Mouse (Mus musculus): ENCODE measurements around the gene Pla2r1.

Pla2r1 gene

GRCm38 (mm10) chr2:60405431-60405830 lies 147.7 kb downstream of the Pla2r1 start:
- no peak for DNase-seq (ENCODE audit: low spot score in 2 of 2)

DNA sequence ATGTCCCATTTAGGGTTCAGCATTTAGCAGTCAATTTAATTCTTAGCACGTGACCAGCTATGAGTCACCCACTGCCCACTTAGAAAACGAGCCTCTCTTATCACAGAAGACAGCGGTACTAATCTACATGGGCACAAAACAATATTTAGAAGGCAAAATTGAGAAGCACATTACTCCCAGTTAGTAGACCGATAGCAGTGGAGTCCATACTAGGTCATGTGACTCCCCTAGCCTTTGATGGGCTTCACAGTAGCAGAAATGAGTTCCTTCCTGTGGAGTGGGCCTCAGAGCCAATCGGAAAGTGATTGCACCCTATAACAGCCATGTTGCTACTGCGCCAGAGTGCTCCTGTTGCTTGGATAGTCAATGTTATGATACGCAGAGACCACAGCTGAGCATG lies 148.3 kb downstream of the Pla2r1 start:
- no peak for DNase-seq (ENCODE audit: low spot score in 2 of 2)

- no peak for DNase-seq (ENCODE audit: low spot score in 2 of 2)
Observed at GRCm38 (mm10) chr2:60401694-60402093, 151.4 kb downstream of the Pla2r1 start.

DNA sequence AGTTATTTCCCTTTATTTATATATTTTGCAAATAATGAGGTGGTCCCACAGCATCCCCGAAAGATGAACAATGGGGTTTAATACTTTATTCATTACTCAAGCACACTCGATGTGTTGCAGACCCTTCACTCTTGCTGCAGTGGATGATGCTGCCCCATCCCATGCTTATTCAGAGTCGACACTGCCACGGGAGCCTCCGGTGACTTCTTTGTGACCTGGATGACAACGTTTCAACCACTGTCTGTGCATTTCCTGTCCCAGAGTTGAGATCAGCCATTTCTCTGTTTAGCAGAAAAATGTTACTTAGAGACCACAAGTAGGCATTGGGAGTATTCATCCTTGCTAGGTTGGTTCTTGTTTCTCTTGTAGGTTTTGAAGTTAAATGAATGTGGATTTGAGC lies 159.3 kb downstream of the Pla2r1 start:
- no peak for DNase-seq (ENCODE audit: low spot score in 2 of 2)

DNA sequence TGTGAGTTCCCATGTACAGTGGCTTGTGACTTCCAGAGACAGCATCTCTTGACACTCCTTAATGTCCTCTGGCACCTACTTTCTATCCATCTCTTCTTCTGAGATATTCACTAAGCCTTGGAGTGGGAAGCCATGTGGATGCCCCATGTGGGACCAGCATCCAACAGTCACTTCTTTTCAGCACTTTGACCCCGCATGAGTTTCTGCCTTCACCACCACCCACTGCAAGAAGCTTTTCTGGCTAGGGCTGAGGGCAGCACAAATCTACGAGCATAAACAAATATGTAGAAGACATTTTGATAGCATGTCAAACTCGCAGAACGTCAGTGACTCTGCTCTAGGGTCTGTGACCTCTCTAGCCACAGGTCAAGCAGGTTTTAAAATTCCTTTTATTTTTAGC lies 160.8 kb downstream of the Pla2r1 start:
- no peak for DNase-seq (ENCODE audit: low spot score in 2 of 2)

DNA sequence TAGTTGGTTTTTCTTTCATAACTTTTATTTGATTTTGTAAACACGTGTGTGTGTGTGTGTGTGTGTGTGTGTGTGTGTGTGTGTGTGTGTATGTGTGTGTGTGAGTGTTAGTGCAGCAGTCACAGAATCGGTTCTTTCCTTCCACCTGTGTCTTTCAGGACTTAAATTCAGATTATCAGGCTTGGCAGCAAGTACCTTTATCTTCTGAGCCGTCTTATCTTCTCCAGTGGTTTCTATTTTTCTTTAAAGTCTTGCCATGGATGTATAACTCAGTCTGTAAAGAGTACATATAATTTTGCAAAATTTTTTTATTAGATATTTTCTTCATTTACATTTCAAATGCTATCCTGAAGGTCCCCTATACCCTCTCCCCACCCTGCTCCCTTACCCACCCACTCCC lies 165.7 kb downstream of the Pla2r1 start:
- DNase-seq (ENCODE audit: low spot score in 2 of 2), result no peak

DNA sequence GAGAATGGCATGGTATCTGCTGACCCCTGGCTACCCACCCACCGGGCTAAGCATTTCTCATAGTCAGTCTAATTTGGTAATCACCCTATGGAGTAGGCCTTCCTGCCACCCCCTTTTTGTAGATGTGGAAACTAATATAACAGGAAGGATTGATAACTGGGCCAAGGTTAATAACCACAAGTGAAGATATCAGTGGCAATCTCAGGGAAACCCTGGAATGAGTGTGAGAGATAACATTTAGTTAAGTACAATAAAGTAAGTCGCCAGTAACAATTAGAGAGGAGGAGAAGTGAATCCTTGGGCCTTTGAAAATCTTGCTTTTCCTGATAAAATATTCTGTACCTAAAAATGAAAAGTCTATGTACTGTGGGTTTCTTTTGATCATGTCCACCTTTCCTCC lies 166.3 kb downstream of the Pla2r1 start:
- DNase-seq (ENCODE audit: low spot score in 2 of 2), result no peak

- DNase-seq (ENCODE audit: low spot score in 2 of 2), result no peak
Observed at GRCm38 (mm10) chr2:60384763-60385085, 168.4 kb downstream of the Pla2r1 start.

DNA sequence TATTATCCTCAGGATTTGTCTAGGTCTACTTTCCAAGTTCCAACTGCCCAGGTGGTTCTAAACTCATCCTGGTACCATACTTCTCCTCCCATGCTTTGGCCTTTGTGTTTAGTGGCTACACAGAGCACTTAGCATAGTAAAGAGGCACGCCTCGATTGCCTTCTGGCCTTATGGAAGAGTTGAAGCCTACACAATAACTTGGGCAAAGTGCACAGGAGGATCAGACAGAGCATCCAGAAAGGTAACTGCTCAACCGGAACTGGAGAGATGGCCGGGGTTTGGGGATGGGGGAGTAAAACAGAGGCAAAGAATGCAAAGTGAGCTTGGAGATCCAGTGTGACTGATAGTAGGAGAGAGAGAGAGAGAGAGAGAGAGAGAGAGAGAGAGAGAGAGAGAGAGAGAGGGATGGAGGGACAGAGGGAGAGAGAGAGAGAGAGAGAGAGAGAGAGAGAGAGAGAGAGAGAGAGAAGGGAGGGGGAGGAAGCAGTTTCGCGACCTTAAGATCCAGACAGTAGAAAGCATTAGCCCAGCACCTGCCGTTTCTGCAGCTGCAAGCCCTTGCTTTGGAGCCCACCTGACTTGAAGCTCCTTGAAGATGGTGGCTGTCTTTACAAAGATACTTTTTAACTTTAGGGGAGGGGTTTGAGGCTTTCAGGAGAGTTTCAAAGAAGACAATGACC lies 168.9 kb downstream of the Pla2r1 start:
- DNase-seq (ENCODE audit: low spot score in 2 of 2), result no peak

- DNase-seq (ENCODE audit: low spot score in 2 of 2), result peak; percentile 30 to 53
Observed at GRCm38 (mm10) chr2:60382858-60383669, 170.0 kb downstream of the Pla2r1 start, which contains the start of gene Ly75. TSS of gene Ly75 (minus strand) at chr2:60383303.

DNA sequence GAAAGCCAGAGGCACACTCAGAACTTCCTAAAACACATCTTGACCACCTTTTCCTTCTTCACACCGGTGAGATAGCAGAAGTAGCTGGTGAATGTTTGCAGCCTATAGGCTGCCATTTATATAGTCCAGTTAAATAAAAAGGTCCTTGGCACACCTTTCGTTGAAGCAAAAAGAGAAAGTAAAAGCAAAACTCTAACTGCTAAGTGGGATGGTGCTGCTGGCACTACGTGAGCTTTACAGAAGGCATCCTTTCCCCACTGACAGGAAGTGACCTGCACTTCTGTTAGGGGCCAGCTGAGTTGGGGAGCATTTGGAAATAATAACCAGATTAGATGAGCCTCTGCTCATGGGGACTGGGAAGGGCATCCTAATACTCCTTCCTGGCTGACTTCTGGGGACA lies 170.8 kb downstream of the Pla2r1 start:
- DNase-seq (ENCODE audit: low spot score in 2 of 2), result no peak

DNA sequence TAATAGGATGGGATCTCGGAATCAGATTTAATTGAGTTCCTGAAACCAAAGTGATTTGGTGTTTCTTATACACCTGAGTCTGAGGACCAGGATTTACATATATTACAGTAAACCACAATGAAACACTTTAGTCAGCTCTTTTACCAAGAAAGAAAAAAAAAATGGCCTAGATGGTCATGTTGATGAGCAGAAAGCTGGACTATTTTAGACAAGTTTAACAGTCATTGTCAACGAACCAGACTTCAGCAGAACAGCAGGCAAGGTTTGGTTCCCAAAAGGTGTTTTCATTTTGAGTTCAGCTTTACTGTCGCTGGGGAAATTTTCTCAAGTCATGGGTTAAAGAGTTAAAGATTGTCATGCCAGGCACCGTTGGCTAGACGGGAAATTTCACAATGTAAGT lies 175.8 kb downstream of the Pla2r1 start:
- DNase-seq (ENCODE audit: low spot score in 2 of 2), result no peak

DNA sequence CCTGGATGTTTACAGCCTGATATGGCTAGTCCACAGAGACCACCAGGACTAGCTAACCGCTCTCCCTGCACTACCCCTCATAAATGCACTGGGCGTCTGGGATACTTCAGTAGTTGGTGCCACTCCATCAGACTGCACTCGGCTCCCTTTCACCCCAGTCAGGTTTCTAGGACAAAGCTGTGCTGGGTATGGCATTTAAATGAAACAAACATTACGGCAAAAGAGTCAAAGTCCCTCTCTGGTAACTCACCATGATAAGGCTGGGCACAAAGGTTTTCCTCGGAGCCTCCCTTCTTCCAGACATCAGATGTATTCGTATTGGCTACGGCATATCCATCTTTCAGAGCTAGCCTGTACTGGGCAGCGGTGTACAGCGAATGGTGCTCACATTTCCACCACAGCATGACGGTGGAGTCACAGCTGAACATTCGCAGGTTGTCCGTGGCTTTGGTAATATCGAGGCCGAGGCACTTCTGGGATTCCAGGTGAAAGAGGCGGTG lies 177.4 kb downstream of the Pla2r1 start:
- DNase-seq (ENCODE audit: low spot score in 2 of 2), result no peak

DNA sequence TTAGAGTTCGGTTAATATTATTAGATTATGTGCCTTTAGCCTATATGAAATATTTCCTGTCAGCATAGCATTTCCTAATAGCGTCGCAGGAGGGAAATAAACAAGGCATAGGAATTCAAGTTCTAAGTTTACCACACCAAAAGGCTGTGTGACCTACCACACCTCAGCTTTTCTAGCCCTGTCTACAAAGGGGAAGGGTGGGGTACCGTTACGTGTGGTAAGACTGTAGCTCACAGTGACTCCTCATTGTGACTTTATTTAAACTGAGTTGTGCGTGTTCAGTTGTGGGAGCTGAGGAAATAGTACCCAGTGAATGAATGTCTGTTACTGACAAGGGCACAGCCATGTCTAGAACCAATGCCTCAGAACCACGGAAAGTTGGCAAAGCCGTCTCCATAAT lies 178.0 kb downstream of the Pla2r1 start:
- no peak for DNase-seq (ENCODE audit: low spot score in 2 of 2)

GRCm38 (mm10) chr2:60370188-60370587 lies 182.9 kb downstream of the Pla2r1 start:
- no peak for DNase-seq (ENCODE audit: low spot score in 2 of 2)

DNA sequence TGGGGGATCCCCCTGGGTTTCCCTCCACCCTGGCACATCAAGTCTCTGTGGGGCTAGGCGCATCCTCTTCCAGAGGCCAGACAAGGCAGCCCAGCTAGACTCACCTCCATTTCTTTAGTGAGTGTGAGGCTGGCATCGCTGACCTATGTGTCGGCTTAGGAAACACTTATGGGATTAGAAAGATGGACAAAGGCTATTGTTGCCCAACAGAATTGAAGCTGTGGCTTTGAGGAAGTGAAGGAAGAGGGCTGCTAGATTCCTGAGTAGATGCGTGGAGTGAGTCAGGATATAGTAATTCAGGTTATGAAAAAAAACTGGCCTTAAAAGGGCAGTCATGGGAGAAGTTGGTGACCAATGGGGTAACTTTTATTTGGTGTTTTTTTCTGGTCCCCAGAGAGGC lies 183.7 kb downstream of the Pla2r1 start:
- no peak for DNase-seq (ENCODE audit: low spot score in 2 of 2)

DNA sequence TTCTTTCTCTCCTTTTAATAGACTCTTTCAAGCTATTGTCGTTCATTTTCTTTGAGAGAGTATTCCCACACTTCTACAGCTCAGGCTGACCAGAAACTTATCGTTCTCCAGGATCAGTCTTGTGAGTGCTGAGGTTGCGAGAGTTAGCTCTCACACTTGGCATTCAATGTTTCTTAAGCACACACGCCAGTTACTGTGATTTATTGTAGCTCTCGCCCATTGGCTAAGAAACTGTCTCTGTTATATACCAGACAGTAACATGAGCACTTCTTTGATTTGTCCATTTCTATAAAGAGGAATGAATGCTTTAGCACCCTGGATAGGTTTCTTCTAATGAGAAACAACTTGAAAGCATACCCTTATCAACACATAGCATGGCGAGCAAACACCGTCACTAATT lies 185.2 kb downstream of the Pla2r1 start:
- DNase-seq (ENCODE audit: low spot score in 2 of 2), result no peak

Measured in frontal cortex, postnatal 36 days (tissue).